Mouse (Mus musculus) brain, embryonic 14.5 days (tissue): ENCODE results near the gene Zcchc14.

Experiments used
- CTCF ChIP-seq: fragments of 200-500 bp; IDR thresholded peaks from 2 replicates; pipeline ENCODE4 v1.5.1; 2012; ENCODE audit warnings: inconsistent platforms, mild to moderate bottlenecking, moderate library complexity, borderline replicate concordance; ENCODE audit not compliant: insufficient read depth, insufficient read length; ENCODE audit errors: extremely low read depth
- POLR2A ChIP-seq: fragments of 200-500 bp; IDR thresholded peaks from 2 replicates; pipeline ENCODE4 v1.6.1; 2012; ENCODE audit warnings: mild to moderate bottlenecking, inconsistent platforms, borderline replicate concordance; ENCODE audit not compliant: poor library complexity, insufficient read depth, insufficient read length, severe bottlenecking; ENCODE audit errors: extremely low read depth

DNA sequence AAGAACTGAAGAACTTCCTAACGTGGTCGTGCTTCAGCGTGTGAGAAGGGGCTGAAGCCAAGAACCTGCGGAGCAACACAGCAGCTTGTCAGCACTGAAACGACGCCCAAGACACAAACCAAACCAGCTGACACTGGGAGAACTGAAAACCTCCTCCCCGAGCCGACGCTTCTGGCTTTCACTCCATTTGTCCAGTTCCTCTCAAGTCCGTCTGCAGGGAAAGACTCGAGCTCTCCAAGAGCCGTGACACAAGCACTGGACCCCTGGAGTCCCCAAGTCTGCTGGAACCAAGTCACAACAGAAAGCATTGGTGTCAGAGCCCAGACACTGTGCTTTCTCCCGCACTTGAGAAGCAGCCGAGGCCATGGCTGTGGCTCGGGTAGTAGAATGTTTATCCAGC lies 43.5 kb downstream of the Zcchc14 start:
- TF ChIP-seq POLR2A = no peak
- no peak for TF ChIP-seq CTCF
